Mouse (Mus musculus) heart, embryonic 14.5 days (tissue): ENCODE data around the gene Vegfc. TPM values are rescaled to one million over a fixed set of nuclear protein-coding genes. Genes with fewer than 3 reads are reported as not detected.

Experiments
- ATAC-seq: fragments of 200-750 bp; cut with Nextera tagmentation; 2 replicates; pipeline ENCODE4 v1.8.0; 2017; ENCODE audit warnings: low read depth, moderate TSS enrichment; ENCODE audit not compliant: insufficient number of reproducible peaks, insufficient read depth, low FRiP score
- H3K27ac ChIP-seq, 2 experiments: fragments of 200-500 bp in 1 of 2; fragments of 300-500 bp in 1 of 2; sonication (generic) in 1 of 2; replicated peaks in 1 of 2; 2 replicates each; pipeline ENCODE4 v1.5.1; 2012 to 2014; ENCODE audit warnings: low read depth in 2 of 2, low read length in 2 of 2, control low read depth in 1 of 2, mild to moderate bottlenecking in 1 of 2, mixed read lengths in 1 of 2; ENCODE audit not compliant: control insufficient read depth in 1 of 2, insufficient read depth in 1 of 2
- H3K27me3 ChIP-seq: fragments of 300-500 bp; sonication (generic); 2 replicates; pipeline ENCODE4 v1.6.1; 2014; ENCODE audit warnings: mild to moderate bottlenecking, low read length, control low read depth; ENCODE audit not compliant: control insufficient read depth, insufficient read depth
- H3K36me3 ChIP-seq: fragments of 300-500 bp; sonication (generic); 2 replicates; pipeline ENCODE4 v1.6.1; 2014; ENCODE audit warnings: mild to moderate bottlenecking, control low read depth, low read length, mixed read lengths; ENCODE audit not compliant: control insufficient read depth, insufficient read depth
- H3K4me1 ChIP-seq, 2 experiments: fragments of 200-500 bp in 1 of 2; fragments of 300-500 bp in 1 of 2; sonication (generic) in 1 of 2; 2 replicates each; pipeline ENCODE4 v1.6.1; 2012 to 2014; ENCODE audit warnings: low read length in 2 of 2, control low read depth in 1 of 2, mixed read lengths in 1 of 2; ENCODE audit not compliant: control insufficient read depth in 2 of 2, insufficient read depth in 2 of 2
- H3K4me2 ChIP-seq: fragments of 300-500 bp; sonication (generic); 2 replicates; pipeline ENCODE4 v1.6.1; 2014; ENCODE audit warnings: mild to moderate bottlenecking, low read length
- H3K4me3 ChIP-seq, 2 experiments: fragments of 200-500 bp in 1 of 2; fragments of 300-500 bp in 1 of 2; sonication (generic) in 1 of 2; 2 replicates each; pipeline ENCODE4 v1.5.1; 2012 to 2014; ENCODE audit warnings: low read length in 2 of 2, mild to moderate bottlenecking in 2 of 2, control low read depth in 1 of 2, low read depth in 1 of 2, moderate library complexity in 1 of 2; ENCODE audit not compliant: control insufficient read depth in 1 of 2, insufficient read depth in 1 of 2
- H3K9ac ChIP-seq: fragments of 300-500 bp; sonication (generic); 2 replicates; pipeline ENCODE4 v1.6.1; 2014; ENCODE audit warnings: mild to moderate bottlenecking, low read length
- H3K9me3 ChIP-seq: fragments of 300-500 bp; sonication (generic); 2 replicates; pipeline ENCODE4 v1.6.1; 2016; ENCODE audit warnings: low read length, control low read depth; ENCODE audit not compliant: control insufficient read depth
- WGBS: fragments of 180-500 bp; shearing (Covaris S2); extraction: QIAGEN DNeasy Blood & Tissue Kit; methylation state at CpG from one replicate; pipeline ENCODE4 v1.1.7; 2014; 5-methylcytosine and 5-hydroxymethylcytosine counted together
- polyA plus RNA-seq: library from polyadenylated mRNA; unstranded; fragments of >200 nt; fragmentation: Nextera tagmentation; extraction: Ambion mirVana; gene quantifications from 2 replicates; pipeline ENCODE4 v1.2.1, GENCODE M21; 2014

The Vegfc gene
- polyA plus RNA-seq, 1 experiment from 2014 or later, result 20.4 TPM

DNA sequence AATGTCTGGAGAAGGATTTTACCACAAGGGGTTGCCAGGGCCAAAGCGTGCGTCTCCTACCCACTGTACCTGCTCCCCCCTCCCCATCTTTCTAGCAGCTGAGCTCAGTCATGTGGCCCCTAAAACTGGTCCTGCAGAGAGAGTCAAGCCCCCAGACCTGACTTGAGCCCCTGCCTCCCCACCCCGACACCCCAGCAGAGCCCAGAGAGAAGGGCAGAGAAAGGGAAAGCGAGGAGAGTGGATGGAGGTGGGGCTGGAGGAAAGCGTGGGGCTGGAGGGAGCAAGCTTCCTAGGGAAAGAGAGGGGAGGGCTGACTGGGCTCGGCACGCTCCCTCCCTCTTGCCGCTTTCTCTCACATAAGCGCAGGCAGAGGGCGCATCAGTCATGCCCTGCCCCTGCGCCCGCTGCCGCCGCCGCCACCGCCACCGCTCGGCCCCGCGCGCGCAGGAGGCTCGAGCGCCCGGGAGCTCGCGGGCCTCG lies 575 bp upstream of the Vegfc start:
- Histone ChIP-seq H3K27me3 (no peaks in the 10 kb centered on the region), H3K4me3 (peak overlapping the region; percentile 89 to 91), H3K9me3 (no peaks in the 10 kb centered on the region), H3K9ac (peak overlapping the region; percentile 94), H3K27ac (peak overlapping the region in 1 of 2 experiments; percentile 92; a peak in 3 of 4 replicates), H3K4me2 (peak overlapping the region; percentile 70), H3K36me3 (no peaks in the 10 kb centered on the region), H3K4me1 (peaks cover 0 to 10% of the 10 kb centered on the region in 2 experiments; a peak in 1 of 4 replicates)
- 0% methylated on average over 23 of the region's 28 CpGs for WGBS
- peak; percentile 85 for ATAC-seq

DNA sequence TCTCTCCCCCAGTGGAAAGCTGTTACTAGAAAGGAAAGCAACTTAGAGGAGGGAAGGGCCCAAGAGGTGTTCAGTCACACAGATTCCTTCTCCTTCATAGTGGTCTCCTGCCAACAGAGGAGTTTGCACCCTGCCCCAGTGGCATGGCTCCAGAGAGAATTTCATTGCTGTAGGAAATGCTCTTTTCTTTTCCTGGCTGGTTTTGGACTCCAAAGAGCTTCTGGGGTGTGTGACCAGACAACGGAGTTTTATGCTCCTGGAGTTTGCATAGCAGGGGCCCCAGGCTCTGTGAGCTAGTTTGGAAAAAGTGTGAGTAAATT lies 675 bp downstream of the Vegfc start:
- no peak for ATAC-seq
- peaks cover 0 to 15% of the 10 kb centered on the region in 2 experiments; a peak in 1 of 4 replicates for H3K4me1 ChIP-seq
- WGBS, result 0% methylated on average over 1 of the region's 1 CpGs
- H3K4me2 ChIP-seq, result peak overlapping the region; percentile 70
- H3K27ac ChIP-seq, result peak overlapping the region; percentile 87 to 92
- H3K36me3 ChIP-seq, result no peaks in the 10 kb centered on the region
- no peaks in the 10 kb centered on the region for H3K27me3 ChIP-seq
- no peaks in the 10 kb centered on the region for H3K9me3 ChIP-seq
- peak overlapping the region; percentile 89 to 91 for H3K4me3 ChIP-seq
- peak overlapping the region; percentile 94 for H3K9ac ChIP-seq

DNA sequence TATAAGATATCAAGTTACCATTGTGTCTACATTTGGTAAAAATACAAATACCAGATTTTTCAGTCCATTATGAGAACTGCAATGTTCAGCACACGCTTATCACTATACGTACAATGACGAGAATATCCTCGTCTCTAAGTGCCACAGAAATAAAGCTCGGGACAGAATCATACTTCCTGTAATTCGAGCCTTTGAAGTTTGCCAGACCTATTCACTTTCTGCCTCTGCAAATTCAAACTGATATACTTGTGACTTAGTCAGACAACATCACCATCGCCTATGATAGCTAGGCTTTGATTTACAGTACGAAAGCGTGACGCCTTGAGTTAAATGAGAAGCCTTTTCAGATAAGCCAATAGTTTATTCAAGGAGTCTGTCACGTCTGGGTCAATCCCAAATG lies 1.6 kb downstream of the Vegfc start:
- peak overlapping the region; percentile 32 to 91; a peak in 3 of 4 replicates for H3K4me3 ChIP-seq
- peak overlapping the region; percentile 70 for H3K4me2 ChIP-seq
- no peaks in the 10 kb centered on the region for H3K27me3 ChIP-seq
- WGBS, result 3% methylated on average over 11 of the region's 11 CpGs
- peak overlapping the region; percentile 94 for H3K9ac ChIP-seq
- 0 out of 2 replicates have a peak, but pooled peaks have one; percentile 16 for ATAC-seq
- no peaks in the 10 kb centered on the region for H3K9me3 ChIP-seq
- peak overlapping the region; percentile 81 to 92 for H3K27ac ChIP-seq
- H3K4me1 ChIP-seq, result peaks cover 0 to 24% of the 10 kb centered on the region in 2 experiments; a peak in 1 of 4 replicates
- H3K36me3 ChIP-seq, result no peaks in the 10 kb centered on the region

DNA sequence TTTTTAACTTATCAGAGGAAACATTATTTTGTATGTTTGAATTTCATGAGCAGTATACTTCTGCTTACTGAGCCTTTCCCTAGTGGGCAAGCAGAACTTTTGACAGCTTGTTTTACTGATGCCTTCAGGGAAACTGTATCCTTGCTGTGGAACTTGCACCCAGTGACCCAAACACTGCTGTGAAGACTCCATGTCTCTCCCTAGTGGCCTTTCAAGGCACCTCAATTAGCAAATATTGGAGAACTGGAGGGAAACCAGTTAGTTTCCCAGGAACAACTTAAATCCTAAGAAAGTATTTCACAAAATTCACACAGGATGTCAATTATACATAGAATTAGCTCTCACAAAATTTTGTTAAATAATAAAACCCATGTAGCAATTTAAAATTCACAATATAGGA lies 2.2 kb downstream of the Vegfc start:
- H3K4me2 ChIP-seq, result peak overlapping the region; percentile 70

DNA sequence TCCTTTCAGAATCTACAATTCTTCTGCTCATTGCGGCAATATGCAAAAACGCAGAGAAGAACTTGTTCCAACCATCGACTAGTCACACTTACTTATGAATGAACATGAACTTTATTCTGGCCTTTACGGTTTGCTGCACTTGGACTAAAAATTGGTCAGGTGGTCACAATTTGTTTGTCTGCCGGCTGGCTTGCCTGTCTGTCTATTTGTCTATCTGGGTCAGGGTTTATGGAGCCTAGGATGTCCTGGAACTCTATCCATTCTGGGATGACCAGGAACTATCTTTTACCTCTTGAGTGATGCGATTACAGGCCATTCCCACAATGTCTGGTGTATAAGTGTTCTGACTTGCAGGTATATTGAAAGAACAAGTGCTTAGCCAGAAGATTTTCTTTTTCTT lies 8.5 kb downstream of the Vegfc start:
- Histone ChIP-seq H3K9ac (no peak overlapping the region), H3K27ac (no peak overlapping the region), H3K4me2 (no peak overlapping the region), H3K27me3 (no peaks in the 10 kb centered on the region), H3K4me3 (no peak overlapping the region), H3K9me3 (no peaks in the 10 kb centered on the region), H3K4me1 (peaks cover 2 to 20% of the 10 kb centered on the region in 2 experiments; a peak in 2 of 4 replicates), H3K36me3 (no peaks in the 10 kb centered on the region)
- ATAC-seq, result no peak
- WGBS, result 92% methylated on average over 6 of the region's 6 CpGs

More for the DNA sequence above, 2.2 kb downstream of the Vegfc start:
- Histone ChIP-seq H3K27me3 (no peaks in the 10 kb centered on the region), H3K9me3 (no peaks in the 10 kb centered on the region), H3K27ac (peak overlapping the region; percentile 48 to 92; a peak in 2 of 4 replicates), H3K4me3 (peak overlapping the region in 1 of 2 experiments; percentile 91; a peak in 2 of 4 replicates), H3K4me1 (peaks cover 2 to 29% of the 10 kb centered on the region in 2 experiments; a peak in 2 of 4 replicates), H3K36me3 (no peaks in the 10 kb centered on the region), H3K9ac (no peak overlapping the region; the same call in 1 of the 2 replicates)
- ATAC-seq, result no peak

DNA sequence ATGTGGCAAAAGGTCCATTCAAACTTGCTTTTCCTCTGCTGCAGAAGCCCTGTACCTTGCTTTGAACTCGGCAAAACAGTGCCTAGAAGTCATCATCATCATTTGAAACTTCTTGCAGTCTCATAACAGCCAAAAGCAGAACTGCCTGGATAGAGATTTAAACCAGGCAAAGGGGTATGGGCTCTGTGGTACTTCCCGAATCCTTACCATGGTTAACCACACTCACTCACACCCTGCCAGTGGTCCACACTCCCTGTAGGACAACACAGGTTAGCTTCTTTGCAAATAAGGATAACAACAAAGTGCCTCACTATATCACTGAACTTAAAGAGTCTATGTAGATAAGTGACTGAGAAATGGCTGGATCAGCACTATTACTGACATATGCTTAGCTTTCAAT lies 9.7 kb downstream of the Vegfc start:
- peaks cover 2 to 20% of the 10 kb centered on the region in 2 experiments; a peak in 2 of 4 replicates for H3K4me1 ChIP-seq
- H3K36me3 ChIP-seq, result no peaks in the 10 kb centered on the region
- H3K4me3 ChIP-seq, result no peak overlapping the region
- H3K4me2 ChIP-seq, result no peak overlapping the region
- H3K27ac ChIP-seq, result no peak overlapping the region
- H3K9me3 ChIP-seq, result no peaks in the 10 kb centered on the region
- no peaks in the 10 kb centered on the region for H3K27me3 ChIP-seq
- H3K9ac ChIP-seq, result no peak overlapping the region
- no peak for ATAC-seq
- WGBS, result 77% methylated on average over 2 of the region's 2 CpGs

DNA sequence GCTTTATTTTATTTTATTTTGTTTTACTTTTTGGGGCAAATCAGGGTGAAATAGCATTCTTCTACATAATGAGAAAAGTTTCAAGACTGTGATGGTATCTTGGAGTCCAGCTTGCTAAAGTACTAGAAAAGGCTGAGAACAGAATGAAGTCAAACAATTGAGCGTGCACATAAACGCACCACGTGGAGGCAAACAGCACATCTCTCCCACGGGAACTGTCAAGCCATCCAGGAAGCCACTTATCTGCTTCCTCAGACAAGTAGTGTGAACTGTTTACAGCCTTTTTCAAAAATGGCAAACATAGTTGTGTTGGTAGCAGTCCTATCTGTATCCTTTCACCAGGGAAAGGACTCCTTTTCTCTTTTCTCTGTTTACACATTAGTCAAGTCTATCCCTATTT lies 11.8 kb downstream of the Vegfc start:
- Histone ChIP-seq H3K9me3 (no peaks in the 10 kb centered on the region), H3K27ac (no peak overlapping the region), H3K36me3 (no peaks in the 10 kb centered on the region), H3K4me3 (no peak overlapping the region), H3K4me1 (peaks cover 1 to 3% of the 10 kb centered on the region in 2 experiments; a peak in 2 of 4 replicates), H3K4me2 (no peak overlapping the region), H3K27me3 (no peaks in the 10 kb centered on the region), H3K9ac (no peak overlapping the region)
- no peak for ATAC-seq
- WGBS, result 37% methylated on average over 4 of the region's 4 CpGs

DNA sequence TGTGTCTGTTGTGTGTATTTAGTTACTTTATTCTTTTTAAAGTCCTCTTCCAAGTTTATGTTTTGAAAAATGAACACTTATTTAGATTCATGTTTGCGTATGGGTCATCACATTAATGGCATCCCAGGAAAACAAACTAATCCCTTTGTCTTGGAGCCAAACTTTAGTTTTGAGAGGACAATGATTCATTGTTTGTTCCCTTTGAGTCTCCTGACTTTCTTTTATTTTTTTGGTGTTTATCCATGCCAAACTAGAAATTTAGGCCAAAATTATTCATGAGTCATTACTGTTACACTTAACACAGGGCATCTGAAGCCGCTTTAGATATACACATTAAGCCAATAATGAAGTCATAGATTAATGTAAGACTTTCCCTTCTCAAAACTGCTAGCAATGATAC lies 12.5 kb downstream of the Vegfc start:
- Histone ChIP-seq H3K27ac (no peak overlapping the region), H3K4me2 (no peak overlapping the region), H3K4me1 (no peaks in the 10 kb centered on the region), H3K9ac (no peak overlapping the region), H3K27me3 (no peaks in the 10 kb centered on the region), H3K4me3 (no peak overlapping the region), H3K36me3 (no peaks in the 10 kb centered on the region), H3K9me3 (no peaks in the 10 kb centered on the region)
- 87% methylated on average over 2 of the region's 2 CpGs for WGBS
- ATAC-seq, result no peak
